Mouse (Mus musculus) kidney, adult 11 months (tissue): ENCODE results near the gene Wasf1.

Experiments
- DNase-seq: peaks from one replicate; pipeline ENCODE4 v3.0.0; 2022

The Wasf1 gene

DNA sequence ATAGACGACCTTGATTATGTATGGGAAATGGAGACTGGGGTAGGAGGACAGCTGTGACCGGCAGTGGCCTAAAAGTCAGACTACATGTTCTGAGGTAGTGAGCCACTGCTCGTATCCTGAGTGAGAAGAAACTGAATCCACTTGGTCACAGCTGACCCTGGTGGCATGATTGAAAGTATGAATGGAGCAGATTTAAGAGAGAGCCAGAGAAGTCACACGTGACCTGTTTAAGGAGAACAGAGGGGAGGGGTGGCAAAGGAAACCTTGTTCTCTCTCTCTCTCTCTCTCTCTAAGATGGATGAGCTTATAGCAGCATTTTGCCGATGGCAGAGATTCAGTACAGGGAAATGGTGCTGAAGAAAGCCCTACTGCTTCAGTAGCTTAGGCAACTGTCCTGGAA lies 13.4 kb downstream of the Wasf1 start:
- no peak for DNase-seq

DNA sequence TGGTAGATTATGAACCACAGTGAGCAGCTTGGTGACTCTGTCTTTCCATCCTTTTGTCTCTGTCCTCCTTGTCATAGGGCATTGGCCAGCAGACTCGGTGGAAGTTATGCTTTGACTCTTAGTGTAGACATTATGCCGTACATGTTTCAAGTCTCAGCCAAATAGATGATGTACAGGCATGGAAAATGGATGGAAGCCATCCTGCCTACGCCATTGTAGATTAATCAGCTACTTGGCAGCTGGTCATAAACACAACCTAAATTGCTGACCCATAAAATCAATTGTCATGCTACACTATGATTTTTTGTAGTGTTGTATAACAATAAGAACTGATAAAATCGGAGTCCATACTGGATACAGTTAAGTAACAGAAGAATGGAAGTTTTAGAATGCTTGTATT lies 18.5 kb downstream of the Wasf1 start:
- DNase-seq: no peak

DNA sequence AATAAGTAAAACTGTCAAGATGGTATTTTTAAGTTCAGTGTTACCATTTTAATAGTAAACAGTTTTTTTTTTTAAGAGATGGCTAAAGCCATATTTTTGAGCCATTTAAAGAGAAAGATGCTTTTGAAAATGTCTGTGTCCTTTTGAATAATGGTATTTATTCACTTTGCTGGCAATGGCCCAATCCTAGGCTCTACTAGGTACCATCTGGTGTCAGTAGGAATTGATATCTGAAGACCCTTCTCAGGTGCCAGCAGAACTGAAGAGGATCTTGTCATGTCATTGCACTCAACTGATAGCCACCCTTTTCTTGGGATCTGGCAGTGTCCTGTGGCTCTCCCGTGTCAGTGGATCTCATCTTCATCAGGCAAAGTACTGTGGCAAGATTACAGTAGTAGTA lies 22.9 kb downstream of the Wasf1 start:
- no peak for DNase-seq

DNA sequence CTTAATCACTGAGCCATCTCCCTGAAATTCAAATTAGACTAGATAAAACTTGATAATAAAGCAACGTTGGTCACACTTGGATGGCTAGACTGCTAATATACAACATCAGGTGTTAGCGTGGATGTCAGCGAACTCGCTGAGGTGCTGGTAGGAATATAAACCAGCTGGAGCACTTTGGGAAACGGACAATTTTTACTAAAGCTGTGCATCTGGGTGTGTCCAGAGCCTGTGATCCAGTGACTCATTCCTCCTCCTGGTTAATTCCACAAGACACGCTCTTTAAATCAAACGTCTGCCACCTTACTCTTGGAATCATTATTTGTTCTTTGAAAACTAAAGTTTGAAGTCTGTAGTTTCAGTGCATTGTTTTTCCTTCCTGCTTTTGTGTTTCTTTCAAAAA lies 23.5 kb downstream of the Wasf1 start:
- DNase-seq: no peak

DNA sequence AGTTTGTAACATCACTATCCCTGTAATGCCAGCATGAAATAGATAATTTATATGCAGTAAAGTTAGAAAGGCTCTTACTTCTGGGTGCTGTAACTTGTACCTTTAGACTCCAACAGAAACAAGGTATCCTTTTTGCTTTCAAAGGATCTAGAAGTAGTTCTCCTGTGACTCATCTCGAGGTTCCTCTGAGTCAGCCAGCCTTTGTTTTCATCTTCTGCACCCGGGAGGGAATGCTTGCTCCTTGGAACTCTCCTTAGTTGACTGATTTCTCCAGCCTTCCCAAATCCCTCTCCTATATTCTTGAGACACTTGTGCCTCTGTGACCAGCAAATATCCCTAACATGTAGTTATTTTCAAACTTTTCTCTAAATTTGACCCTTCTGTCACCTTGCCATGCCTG lies 25.3 kb downstream of the Wasf1 start:
- no peak for DNase-seq

DNA sequence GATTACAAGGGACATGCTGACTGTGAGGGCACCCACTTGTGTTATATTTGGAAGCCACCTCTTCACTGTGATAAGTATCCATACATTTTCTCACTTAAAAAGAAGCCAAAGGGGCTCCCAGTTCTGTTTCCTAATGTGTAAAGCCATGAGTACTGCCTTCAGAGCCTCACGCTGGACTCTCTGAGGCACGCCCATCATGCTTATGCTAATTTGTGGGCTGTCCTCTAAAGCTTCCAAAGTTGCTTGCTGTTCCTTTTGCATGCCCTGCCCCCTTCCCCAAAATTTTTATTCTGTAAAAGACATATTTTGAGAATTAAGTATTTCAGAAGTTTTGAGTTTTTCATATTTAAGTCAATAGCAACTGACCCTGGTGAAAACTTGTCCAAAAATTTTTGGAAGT lies 27.5 kb downstream of the Wasf1 start:
- DNase-seq: no peak

DNA sequence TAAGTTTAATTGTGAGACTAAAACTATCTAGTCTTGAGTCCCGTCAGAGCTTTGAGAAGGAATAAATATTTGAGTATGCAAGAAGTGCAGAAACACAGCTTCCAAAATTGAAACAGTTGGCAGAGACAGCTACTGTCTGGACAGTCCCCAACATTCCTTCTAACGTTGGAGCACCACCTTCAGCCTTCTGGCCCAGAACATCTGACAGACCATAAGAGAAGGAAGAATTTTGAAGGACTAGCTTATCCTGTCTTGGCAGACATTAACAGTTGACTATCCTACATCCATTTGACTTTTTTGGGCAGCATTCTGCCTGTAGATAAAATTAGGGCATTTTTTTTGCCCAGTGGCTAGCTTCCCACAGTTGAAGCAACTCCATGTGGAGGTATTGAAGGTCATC lies 32.0 kb downstream of the Wasf1 start:
- DNase-seq: no peak

DNA sequence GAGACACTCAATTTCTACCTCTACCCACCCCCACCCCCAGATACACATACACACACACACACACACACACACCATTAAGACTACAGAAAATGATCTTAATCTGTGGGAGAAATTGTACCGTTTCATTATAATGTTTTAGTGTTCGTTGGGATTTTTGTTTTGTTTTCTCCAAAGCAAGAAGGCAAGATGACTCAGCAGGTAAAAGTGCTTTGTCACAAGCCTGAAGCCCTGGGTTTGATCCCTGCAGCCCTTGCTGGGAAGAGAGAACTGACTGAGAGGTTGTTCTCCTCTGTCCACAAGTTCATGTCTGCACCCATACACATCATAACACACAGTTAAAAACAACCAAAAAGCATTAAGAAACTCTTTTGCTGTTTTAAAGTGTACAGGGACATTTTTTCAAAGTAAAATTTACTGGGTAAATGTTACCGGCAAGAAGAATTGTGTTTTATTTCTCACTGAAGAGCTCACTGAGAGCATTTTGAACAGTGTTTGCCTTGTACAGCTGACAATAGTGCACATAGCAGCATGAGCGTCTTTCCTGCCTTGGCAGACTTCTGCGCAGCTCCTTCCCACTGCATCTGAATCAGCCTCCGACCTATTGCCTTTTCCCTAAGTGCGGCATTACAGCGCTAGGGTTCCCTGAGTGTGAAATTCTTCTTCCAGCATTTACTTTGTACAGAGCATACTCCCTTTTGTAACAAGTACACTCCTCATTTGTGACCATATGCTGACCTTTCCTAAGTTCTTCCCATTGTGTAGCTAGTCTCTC lies 35.6 kb downstream of the Wasf1 start:
- no peak for DNase-seq

DNA sequence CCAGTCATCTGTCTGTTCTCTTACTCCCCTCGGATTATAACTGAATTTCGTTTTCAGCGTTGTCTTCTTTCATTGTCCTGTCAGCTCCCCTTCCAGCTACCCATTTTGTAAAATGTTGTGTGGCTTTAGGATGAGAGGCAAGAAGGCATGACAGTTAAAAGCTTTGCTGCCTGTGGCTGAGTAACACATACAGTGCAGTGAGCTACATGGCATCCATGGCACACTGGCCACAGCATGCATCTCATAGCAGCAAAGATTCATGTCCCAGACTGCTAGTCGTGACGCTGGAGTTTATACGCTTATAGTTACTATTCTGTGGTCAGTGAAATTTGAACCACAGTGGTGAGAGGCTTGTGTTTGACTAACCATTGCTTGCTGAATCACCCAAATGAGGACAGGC lies 36.2 kb downstream of the Wasf1 start:
- DNase-seq: no peak

DNA sequence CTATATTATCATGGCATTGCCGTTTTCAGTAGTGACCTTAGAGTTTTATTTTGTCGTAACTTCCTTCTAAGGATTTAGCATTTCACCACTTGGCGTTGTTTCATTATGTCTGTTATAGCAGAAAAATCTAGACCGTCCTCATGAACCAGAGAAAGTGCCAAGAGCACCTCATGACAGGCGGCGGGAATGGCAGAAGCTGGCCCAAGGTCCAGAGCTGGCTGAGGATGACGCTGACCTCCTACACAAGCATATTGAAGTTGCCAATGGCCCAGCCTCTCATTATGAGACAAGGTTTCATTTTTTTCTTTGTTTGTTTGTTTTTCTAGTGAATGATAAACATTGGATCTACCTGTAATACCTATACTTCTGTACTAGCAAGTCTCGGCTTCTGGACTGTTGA lies 49.7 kb downstream of the Wasf1 start:
- no peak for DNase-seq

DNA sequence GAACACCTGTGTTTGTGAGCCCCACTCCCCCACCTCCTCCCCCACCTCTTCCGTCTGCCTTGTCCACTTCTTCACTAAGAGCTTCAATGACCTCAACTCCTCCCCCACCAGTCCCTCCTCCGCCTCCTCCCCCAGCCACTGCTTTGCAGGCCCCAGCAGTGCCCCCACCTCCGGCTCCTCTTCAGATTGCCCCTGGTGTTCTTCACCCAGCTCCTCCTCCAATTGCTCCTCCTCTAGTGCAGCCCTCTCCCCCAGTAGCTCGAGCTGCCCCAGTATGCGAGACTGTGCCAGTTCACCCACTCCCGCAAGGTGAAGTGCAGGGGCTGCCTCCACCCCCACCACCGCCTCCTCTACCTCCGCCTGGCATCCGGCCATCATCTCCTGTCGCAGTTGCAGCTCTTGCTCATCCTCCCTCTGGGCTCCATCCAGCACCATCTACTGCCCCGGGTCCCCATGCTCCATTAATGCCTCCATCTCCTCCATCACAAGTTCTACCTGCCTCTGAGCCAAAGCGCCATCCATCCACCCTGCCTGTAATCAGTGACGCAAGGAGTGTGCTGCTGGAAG lies 53.0 kb downstream of the Wasf1 start:
- no peak for DNase-seq

DNA sequence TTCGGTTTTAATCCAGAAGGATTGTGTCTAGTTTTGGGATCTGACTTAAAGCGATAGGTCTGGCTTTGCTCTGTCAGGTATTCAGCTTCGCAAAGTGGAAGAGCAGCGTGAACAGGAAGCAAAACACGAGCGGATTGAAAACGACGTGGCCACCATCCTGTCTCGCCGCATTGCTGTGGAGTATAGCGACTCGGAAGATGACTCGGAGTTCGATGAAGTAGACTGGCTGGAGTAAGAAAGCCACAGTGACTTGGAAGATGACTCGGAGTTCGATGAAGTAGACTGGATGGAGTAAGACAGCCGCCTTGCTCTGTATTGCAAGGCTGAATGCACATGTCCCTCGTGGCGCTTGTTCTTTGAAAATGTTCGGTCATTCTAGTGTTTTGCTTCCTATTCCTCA lies 54.3 kb downstream of the Wasf1 start:
- DNase-seq: no peak

DNA sequence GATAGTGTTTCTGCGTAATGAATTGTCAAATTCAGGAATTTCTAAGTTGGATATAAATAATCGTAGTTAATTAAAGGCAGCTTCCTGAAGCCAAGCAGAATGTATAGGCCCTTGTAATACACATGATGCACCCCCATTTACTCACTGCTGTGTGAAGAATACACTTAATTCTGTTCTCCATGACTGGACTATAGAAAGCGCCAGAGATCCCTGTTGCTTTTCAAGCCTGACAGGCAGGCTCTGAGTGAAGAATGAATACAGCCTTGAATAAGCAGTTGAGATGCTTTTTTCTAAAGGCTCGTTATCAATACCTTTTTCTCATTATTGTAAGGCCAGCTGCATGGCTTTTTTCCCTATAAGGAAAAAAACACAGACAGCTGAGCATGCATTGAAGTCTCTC lies 59.4 kb downstream of the Wasf1 start:
- DNase-seq: no peak

DNA sequence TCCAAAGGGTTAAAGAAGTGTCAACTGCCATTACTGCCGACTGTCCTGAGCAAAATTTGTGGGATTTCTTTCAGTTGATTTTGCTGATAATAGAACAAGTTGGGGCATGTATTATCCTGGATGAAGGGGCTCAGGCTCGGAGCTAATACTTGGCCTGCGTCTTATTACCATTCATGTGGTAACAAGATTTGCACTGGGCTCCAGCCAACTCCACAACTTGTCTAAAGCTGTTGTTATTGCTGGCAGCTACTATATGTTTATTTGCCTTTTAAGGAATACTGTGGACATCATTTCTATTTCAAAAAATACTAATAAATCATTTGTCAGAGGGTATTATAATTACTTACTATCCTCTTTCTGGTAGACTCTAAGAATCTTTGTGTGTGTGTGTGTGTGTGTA lies 66.9 kb downstream of the Wasf1 start:
- no peak for DNase-seq

DNA sequence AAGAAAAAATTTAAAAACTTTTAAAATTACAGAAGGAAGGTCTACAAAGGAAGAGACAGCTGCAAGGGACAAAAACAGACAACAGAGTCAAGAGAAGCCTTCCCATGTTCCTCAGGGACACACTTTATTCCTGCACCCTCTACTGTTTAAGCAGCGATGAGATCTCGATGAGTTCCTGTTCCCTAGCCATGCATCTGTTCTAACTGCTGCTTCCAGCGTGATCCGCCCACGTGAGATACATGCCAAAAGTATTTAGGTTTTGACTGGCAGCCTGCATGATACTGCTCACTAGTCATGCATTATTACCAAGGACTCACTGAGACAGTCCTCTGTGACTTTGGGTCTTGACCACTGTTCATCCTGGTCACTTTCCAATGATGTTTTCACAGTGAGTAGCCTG lies 72.9 kb downstream of the Wasf1 start:
- DNase-seq: no peak

DNA sequence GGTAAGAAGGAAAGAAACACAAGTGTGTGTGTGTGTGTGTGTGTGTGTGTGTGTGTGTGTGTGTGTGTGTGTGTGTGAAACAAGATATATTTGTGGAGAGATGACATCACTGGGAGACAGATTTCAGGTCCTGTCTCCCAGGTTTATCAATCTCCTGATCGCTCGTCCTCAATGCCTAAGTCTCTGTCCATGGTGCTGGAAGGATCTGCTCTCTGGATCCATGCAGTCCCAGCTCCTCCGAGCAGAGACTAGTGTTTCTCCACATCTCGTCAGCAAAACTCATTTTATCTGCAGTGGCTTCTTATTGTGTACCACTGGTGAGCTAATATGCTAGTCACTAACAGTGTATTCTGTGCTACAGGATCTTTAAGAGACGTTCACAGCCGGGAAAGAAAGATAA lies 78.1 kb downstream of the Wasf1 start:
- no peak for DNase-seq

DNA sequence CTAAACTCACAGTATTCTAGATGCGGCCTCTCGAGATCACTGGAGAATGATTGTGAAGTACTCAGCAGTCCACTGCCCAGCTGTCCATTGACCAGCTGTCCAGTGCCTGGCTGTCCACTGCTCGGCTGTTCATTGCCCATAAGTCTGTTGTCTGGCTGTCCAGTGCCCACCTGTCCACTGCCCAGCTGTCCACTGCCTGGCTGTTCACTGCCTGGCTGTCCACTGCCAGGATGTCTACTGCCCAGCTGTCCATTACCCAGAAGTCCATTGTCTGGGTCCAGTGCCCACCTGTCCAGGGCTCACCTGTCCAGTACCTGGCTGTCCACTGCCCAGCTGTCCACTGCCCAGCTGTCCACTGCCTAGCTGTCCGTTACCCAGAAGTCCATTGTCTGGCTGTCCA lies 78.7 kb downstream of the Wasf1 start:
- DNase-seq: no peak

DNA sequence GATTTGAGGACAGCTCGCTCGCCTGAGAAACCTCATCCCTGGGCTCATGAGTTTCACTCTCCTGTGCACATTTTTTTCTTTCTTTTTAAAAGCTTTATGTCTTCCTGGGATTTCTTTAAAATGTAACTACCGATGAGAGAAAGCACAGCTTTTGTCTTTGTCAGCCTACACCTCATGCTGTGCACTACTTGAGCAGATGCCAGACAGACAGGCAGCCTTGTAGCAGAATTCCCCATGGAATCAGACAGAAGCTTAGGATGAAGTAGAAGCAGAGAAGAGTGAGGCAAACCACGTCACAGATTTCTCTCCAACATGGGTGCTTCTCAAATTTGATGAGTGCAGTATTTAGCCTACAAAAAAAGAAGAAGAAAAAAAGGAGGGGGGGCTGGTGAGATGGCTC lies 81.3 kb downstream of the Wasf1 start:
- DNase-seq: no peak

DNA sequence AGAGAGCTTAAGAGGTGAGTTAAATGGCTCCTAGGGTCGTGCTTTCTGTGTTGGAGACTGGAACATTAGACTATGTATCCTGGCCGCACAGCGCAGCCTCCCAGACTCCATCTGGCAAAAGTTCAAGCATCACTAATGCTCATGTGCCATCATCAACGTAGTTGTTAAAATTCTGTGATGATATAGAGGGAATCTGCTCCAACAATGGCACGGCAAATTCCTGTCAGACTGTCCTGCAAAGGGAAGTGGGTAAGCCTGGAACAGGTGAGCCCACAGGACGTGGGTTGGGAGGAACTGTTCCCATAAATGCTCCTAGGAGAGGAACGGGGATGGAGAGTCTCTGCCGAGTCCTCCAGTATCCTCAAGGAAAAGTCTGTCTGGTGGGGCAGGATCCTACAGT lies 85.3 kb downstream of the Wasf1 start:
- no peak for DNase-seq

DNA sequence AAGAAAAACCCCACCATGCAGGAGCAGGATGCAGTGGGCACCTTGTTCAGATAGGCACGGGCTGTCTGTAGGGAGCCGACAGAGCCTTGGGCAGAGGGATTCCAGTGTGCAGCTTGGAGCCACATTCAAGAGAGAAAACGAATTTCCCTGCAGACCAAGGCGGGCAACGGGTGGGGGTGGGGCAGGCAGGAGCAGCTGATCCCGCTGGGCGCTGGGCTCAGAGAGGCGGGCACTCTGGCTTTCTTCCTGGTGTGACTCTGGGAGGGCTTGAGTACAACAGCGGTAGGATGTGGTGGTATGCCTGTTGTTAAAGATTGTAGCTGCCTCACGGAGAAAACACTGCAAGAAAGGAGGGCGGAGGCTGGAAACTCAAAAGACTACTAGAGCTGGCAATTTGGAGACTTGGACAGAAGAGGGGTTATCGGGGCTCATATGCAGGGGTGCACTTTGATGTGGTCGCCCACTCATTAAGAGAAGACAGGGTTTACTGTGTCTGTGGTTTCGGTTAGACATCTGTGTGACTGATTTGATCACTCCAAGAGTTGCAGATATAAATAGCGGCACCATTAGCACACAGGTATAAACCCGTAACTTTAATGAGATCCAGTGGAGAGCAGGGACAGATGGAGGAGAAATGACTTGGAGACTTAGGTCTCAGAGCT lies 86.2 kb downstream of the Wasf1 start:
- DNase-seq: no peak

DNA sequence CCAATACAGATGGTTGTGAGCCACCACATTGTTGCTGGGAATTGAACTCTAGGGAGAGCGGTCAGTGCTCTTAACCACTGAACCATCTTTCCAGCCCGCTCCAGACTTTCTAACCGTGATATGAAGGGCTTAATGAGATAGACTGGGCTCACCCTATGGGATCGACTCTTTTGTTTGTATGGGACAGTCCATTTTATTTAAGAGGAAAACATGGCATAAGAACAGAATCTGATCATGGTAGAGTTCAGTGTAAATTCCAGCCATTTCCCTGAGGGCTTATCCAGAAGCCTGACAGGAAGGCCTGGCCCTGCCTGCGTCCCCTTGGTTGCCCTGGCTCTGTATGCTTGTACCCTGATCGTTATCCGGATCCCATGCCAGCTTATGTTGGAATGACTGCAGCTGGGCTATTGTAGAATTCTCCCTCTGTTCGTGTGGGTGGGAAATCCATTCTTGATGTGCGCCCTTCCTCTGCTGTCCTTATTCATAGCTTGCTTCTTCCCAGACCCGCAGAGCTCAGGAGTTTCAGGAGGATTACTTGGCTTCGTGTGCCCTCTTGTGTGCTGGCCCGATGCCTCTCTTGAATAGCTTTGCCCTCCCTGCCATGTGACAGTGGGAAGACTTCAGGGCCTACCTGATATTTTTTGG lies 87.4 kb downstream of the Wasf1 start:
- DNase-seq: no peak

DNA sequence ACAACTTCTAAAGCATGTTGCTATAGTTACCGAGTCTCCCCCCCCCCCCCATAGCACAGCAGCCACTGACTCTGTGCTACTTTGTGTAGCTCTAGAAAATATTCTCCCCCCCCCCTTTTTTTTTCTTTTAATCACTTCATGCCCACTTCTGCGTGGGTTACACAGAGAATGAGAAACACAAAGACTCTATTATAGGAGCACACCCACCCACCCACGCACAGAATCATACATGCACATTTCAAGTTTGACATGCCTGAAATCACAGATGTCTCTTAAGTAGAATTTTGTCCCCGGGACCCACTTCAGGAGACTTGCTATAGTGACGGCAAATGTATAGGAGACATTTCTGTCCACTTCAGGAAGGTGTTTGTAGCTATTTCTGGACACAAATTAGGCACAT lies 88.0 kb downstream of the Wasf1 start:
- no peak for DNase-seq

DNA sequence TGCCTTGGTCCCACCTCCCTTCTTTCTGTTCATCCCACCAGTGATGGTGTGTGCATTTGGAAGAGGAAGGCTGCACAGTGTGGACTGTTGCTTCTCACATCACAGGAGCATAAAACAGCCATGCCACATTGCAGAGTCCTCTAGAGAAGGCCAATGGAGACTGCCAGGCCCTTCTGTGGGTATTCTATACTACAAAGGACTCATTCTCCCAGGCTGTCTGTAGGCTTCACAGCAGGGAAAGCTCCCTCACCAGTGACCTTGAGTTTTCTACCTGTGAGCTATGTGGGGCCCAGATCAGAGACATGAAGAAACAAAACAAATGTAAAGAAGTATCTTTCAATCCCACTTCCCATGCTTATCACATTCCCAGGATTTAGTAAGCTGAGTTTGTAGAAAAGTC lies 100.5 kb downstream of the Wasf1 start:
- no peak for DNase-seq

DNA sequence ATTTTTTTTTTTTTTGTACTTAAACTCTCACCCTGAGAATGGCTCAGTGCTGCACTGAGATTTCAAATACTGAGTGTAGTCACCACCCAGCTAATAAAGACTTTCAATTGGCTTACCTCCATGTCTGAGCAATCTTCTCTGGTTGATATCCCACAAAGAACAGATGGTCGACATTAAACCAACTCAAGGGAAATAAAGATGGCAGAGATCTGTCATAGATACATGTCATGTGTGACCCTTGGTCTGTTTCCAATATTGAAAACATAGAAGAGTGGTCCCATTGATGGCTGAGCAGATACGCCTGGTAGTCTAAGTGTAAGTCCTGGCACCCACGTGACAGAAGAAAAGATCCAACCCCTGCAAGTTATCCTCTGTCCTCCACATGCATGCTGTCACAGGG lies 101.3 kb downstream of the Wasf1 start:
- no peak for DNase-seq
